Mouse (Mus musculus) adrenal gland, postnatal 0 days (tissue): ENCODE data around the gene Gba. TPM values are rescaled to one million over a fixed set of nuclear protein-coding genes. Genes with fewer than 3 reads are reported as not detected.
A peak's percentile ranks its signal among the peaks of the same experiment; 100 is the strongest.

Experiments
- microRNA-seq: library from miRNA; unstranded; fragments of <30 nt; microRNA quantifications from one replicate; pipeline ENCODE4, GENCODE M21; 2016; ENCODE audit warnings: borderline replicate concordance; ENCODE audit not compliant: insufficient number of aligned reads
- polyA plus RNA-seq: library from polyadenylated mRNA; unstranded; fragments of >200 nt; fragmentation: Nextera tagmentation; extraction: Ambion mirVana; gene quantifications from 2 replicates; pipeline ENCODE4 v1.2.1, GENCODE M21; 2015

Gba gene
- polyA plus RNA-seq = 38.2 and 55.0 TPM in 2 replicates

DNA sequence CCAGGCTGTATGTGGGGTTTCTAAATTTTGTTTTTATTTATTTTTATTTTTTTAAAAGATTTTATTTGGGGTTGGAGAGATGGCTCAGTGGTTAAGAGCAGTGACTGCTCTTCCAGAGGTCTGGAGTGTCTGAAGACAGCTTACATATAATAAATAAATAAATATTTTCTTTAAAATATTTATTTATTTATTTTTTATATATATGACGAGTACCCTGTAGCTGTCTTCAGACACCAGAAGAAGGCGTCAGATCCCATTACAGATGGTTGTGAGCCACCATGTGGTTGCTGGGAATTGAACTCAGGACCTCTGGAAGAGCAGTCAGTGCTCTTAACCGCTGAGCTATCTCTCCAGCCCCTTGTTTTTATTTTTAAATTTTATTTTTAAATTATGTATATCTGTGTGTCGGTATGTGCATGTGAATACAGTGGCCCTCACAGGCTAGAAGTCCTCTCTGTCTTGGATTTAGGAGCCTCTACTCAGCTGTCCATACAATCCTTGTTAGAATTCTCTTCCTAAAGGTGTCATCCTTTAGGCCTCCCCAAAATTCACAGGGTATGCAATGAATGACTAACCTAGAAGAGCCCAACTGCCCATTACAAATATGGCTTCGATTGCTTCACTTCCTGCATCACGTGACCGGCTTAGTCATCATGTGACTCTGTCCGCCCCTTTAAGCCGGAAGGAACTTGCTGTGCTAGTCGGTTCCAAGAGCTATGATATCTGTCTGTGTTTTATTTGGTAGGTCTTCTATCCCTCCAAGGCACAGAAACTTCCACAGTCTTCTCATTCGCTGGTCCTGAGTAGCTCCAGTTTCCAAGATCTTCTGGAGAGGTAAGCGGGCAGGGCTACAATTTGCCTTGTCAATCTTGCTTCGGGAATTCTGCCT, at the start of gene Gba:
TSS of gene Gba (plus strand) at position 676 of the 889 bp plus-strand sequence.

DNA sequence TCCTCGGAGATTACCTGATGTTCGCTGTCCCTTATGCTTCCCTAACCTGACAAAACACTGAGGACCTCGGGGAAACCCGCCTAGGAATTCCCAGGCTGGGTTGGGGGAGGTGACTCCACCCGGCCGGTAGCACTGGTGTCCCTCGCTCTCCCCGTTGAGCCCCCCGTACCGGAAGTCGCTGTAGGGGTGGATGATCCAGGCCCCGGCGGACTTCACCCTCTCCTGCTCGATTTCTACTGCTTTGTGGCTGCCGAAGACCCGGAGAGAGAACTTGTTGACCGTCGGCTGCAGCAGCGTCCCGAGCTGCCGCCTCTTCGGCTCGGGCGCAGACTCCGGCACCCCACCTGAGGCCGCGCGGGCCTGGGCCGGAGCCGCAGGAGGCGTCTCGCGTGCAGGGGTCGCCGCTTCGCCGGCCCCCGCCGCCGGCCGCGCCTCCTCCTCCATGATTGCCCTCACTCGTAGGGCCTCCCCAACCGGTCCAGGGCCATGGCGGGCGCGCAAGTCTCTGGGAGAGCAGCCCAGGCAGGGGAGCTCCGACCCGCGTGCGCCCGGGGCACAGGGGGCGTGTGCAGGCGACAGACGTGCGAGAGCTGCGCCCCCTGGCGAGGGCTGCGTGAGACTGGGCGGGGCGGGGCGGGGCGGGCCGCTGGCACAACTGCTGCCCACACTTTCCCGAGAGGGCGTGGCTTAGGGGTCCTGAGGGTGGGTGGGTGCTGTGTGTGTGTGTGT, 42.9 kb upstream of the Gba start, which contains the start of gene Hcn3:
TSS of gene Hcn3 (minus strand) at position 581 of the 729 bp plus-strand sequence.

GRCm38 (mm10) chr3:89164506-89165267, 38.0 kb upstream of the Gba start, which contains the start of gene Clk2:
TSS of gene Clk2 (plus strand) at chr3:89164795.

DNA sequence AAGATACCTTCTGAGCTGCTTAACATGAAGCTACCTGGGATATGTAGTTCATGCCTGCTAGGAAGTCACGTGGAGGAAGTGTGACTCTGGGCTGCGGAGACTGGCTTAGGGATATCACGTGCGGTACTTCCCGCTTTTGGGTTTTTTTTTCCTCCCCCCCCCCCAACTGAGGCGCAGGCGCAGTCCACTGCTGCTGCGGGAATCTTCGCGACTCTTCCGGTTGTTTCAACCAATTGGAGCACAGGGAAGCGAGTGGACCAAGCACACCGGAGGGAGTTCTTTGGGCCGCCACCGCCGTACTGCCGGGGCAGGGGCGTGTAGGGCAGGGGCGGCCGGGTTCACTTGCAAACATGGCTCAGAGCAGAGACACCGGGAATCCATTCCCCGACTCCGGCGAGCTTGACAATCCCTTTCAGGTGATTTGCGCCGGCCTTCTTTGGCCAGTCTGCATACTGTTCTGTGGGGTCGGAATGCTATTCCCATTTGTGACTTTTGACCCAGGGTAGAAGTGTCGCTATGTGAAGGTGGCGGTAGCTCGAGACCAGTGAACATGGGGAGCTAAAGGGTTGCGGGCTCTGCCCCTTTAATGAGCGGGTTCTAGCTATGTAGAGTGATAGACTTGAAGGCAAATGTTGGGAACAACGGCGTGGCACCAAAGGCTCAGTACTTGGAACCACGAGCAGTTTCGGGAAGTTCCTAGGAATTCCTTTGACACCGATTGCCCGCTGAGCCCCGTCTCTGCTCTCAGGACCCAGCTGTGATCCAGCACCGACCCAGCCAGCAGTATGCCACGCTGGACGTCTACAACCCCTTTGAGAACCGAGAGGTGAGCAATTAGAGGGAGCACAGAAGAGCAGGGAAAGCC, 25.3 kb upstream of the Gba start, which contains the start of gene Scamp3:
TSS of gene Scamp3 (plus strand) at position 232 of the 865 bp plus-strand sequence.

DNA sequence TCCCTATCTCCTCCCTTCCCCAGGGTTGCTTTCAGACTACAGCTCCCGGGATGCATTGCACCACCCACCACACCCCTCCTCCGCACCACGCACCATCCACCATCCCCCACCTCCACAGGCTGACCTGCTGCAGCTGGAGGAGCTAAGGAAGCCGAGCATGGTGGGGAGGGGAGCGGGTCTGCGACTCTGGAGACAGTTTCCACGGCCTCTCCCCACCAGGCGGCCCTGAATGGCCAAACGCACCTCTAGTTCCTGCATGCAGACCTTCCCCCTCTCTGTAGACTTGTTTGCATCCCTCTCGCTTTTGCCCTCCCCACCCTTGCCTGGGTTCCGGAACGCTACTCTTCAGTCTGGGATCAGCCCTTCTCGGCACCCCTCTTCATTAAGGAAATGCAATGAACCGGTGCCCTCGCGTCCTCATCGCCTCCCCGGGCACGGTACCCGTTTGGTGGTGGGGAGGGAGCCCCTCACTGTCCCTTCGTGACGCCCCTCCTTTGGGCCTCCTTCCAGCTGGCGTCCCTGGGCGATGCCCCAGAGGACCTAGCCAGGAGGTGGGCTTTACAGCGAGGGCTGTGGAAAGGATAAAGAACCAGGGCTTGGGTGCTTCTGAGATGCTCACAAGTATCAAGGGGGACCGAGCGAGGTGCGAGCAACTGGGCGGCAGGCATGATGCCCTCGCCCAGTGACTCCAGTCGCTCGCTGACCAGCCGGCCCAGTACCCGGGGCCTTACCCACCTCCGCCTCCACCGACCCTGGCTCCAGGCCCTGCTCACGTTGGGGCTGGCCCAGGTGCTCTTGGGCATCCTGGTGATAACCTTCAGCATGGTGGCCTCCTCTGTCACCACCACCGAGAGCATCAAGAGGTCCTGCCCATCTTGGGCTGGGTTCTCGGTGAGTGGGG, 19.4 kb upstream of the Gba start, which contains the start of gene Fam189b:
TSS of gene Fam189b (plus strand) at position 86 of the 901 bp plus-strand sequence.

DNA sequence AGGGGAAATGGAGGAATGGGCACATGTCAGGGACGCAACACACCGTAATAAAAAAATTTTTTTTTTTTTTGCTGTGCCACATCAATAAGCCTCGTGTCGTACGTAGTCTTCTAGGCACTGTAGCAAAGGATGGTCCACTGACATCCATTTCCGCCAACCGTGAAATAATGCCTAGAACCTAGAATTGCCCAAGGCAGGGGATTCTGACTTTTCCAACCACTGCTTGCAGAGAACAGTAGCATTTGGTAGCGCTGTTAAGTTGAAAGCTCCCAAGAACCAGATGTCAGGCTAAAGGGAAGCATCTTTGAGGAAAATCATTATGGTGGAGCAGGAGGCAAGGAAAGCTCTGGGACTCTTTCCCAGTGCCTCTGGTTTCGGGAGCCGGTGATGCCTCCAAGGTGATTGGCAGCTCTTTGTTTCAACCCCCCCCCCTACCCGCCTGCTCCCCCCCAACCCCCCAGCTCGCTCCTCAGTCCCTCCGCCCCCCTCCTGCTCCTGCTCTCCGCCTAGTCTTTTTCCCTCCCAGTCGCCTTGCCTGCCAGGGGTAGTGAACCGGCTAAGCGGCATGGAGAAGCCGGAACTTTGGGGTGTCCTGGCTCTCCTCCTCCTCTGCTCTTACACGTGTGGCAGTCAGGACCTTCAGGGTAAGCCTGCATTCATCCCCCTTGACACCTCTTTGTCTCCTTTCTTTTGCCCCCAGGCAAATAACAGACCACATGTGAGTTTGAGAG, 12.1 kb downstream of the Gba start, which contains the start of gene Thbs3:
TSS of gene Thbs3 (plus strand) at position 500 of the 731 bp plus-strand sequence.

GRCm38 (mm10) chr3:89226900-89227299, 24.2 kb downstream of the Gba start, which contains the start of gene Mtx1:
TSS of gene Mtx1 (minus strand) at chr3:89227088.

DNA sequence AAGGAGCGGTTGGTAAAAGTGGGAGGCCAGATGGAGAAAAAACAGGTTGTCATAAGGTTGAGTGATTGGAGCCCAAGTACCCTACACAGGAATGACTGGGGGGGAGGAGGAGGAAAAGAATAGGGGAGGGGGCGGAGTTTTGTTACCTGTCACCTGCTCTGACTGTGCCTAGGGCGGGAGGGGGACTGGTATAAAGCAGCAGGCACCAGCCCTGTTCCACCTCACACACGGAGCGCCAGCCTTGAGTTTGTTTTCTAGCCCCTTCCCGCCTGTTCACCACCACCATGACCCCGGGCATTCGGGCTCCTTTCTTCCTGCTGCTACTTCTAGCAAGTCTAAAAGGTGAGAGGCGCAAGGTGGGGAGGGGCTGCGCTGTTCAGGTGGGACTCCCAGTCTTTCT, 26.1 kb downstream of the Gba start, which contains the start of gene Muc1:
TSS of gene Muc1 (plus strand) at position 222 of the 400 bp plus-strand sequence.

GRCm38 (mm10) chr3:89245688-89246171, 43.0 kb downstream of the Gba start, which contains the start of gene Krtcap2:
TSS of gene Krtcap2 (plus strand) at chr3:89245966.

GRCm38 (mm10) chr3:89246261-89247100, 43.8 kb downstream of the Gba start, which contains the start of gene Trim46:
TSS of gene Trim46 (minus strand) at chr3:89246309.

Small RNA genes lying within 50 kb of the gene (microRNA-seq; reads per million reads assigned to microRNA genes)
- 83.0 reads per million, percentile 40 among the genes with 10 or more reads in this experiment for gene Mir92b

Other genes with a start within 250 kb of the Gba start
- gene Rusc1, start 109.6 kb upstream of the Gba start, polyA plus RNA-seq = 21.4 and 28.7 TPM in 2 replicates
- 0.07 TPM in 1 of 2 replicates, not detected in the other for gene Gm43738, start 101.8 kb upstream of the Gba start, polyA plus RNA-seq
- 166 and 200 TPM in 2 replicates for gene Fdps, start 101.0 kb upstream of the Gba start, polyA plus RNA-seq
- 1.1 and 3.9 TPM in 2 replicates for gene Pklr, start 66.8 kb upstream of the Gba start, polyA plus RNA-seq
- 5.8 and 7.6 TPM in 2 replicates for gene Hcn3, start 42.7 kb upstream of the Gba start, polyA plus RNA-seq
- 12.7 and 19.7 TPM in 2 replicates for gene Clk2, start 38.1 kb upstream of the Gba start, polyA plus RNA-seq
- 75.6 and 121 TPM in 2 replicates for gene Scamp3, start 25.5 kb upstream of the Gba start, polyA plus RNA-seq
- gene Fam189b, start 19.8 kb upstream of the Gba start, polyA plus RNA-seq = 22.3 and 31.0 TPM in 2 replicates
- gene Thbs3, start 12.3 kb downstream of the Gba start, polyA plus RNA-seq = 34.1 and 36.8 TPM in 2 replicates
- gene Mtx1, start 24.2 kb downstream of the Gba start, polyA plus RNA-seq = 176 and 209 TPM in 2 replicates
- gene Muc1, start 26.1 kb downstream of the Gba start, polyA plus RNA-seq = 0.90 and 0.91 TPM in 2 replicates
- gene Krtcap2, start 43.0 kb downstream of the Gba start, polyA plus RNA-seq = 301 and 333 TPM in 2 replicates
- gene Trim46, start 43.4 kb downstream of the Gba start, polyA plus RNA-seq = 2.4 and 7.3 TPM in 2 replicates
- gene Dpm3, start 56.4 kb downstream of the Gba start, polyA plus RNA-seq = 221 and 274 TPM in 2 replicates
- 111 and 136 TPM in 2 replicates for gene Slc50a1, start 67.6 kb downstream of the Gba start, polyA plus RNA-seq
- gene Efna1, start 78.2 kb downstream of the Gba start, polyA plus RNA-seq = 24.9 and 28.6 TPM in 2 replicates
- 2.8 and 8.6 TPM in 2 replicates for gene Efna3, start 120.0 kb downstream of the Gba start, polyA plus RNA-seq
- 4.9 and 6.7 TPM in 2 replicates for gene Efna4, start 135.1 kb downstream of the Gba start, polyA plus RNA-seq
- 53.7 and 56.4 TPM in 2 replicates for gene Adam15, start 147.1 kb downstream of the Gba start, polyA plus RNA-seq
- 0.07 and 0.13 TPM in 2 replicates for gene Dcst2, start 159.0 kb downstream of the Gba start, polyA plus RNA-seq
- 0.22 and 0.35 TPM in 2 replicates for gene Dcst1, start 162.3 kb downstream of the Gba start, polyA plus RNA-seq
- 1.8 and 3.6 TPM in 2 replicates for gene Zbtb7b, start 191.8 kb downstream of the Gba start, polyA plus RNA-seq
- not detected in 2 replicates for gene Lenep, start 199.9 kb downstream of the Gba start, polyA plus RNA-seq
- gene Flad1, start 208.9 kb downstream of the Gba start, polyA plus RNA-seq = 14.7 and 24.0 TPM in 2 replicates
- gene Cks1b, start 215.5 kb downstream of the Gba start, polyA plus RNA-seq = 213 and 238 TPM in 2 replicates
- gene Shc1, start 215.5 kb downstream of the Gba start, polyA plus RNA-seq = 85.7 and 99.5 TPM in 2 replicates
- gene Pygo2, start 227.3 kb downstream of the Gba start, polyA plus RNA-seq = 19.8 and 23.7 TPM in 2 replicates
- 26.9 and 45.2 TPM in 2 replicates for gene Pbxip1, start 233.8 kb downstream of the Gba start, polyA plus RNA-seq